Mouse (Mus musculus) heart, embryonic 12.5 days (tissue): ENCODE measurements around the gene Tpm4. TPM values are rescaled to one million over a fixed set of nuclear protein-coding genes. Genes with fewer than 3 reads are reported as not detected.

Experiments used
- ATAC-seq: fragments of 200-750 bp; cut with Nextera tagmentation; 2 replicates; pipeline ENCODE4 v1.8.0; 2017; ENCODE audit warnings: moderate TSS enrichment, moderate library complexity; ENCODE audit not compliant: insufficient number of reproducible peaks, low FRiP score
- H3K27ac ChIP-seq: fragments of 300-500 bp; sonication (generic); 2 replicates; pipeline ENCODE4 v1.5.1; 2016; ENCODE audit warnings: mild to moderate bottlenecking, moderate library complexity; ENCODE audit not compliant: poor library complexity, severe bottlenecking
- H3K27me3 ChIP-seq: fragments of 300-500 bp; sonication (generic); replicated peaks from 2 replicates; pipeline ENCODE4 v1.6.1; 2016; ENCODE audit warnings: mild to moderate bottlenecking, moderate library complexity
- H3K36me3 ChIP-seq: fragments of 300-500 bp; sonication (generic); 2 replicates; pipeline ENCODE4 v1.6.1; 2016; ENCODE audit warnings: mild to moderate bottlenecking, moderate library complexity
- H3K4me1 ChIP-seq: fragments of 300-500 bp; sonication (generic); replicated peaks from 2 replicates; pipeline ENCODE4 v1.6.1; 2016; ENCODE audit warnings: mild to moderate bottlenecking
- H3K4me2 ChIP-seq: fragments of 300-500 bp; sonication (generic); 2 replicates; pipeline ENCODE4 v1.6.1; 2016; ENCODE audit warnings: mild to moderate bottlenecking, moderate library complexity
- H3K4me3 ChIP-seq: fragments of 300-500 bp; sonication (generic); 2 replicates; pipeline ENCODE4 v1.5.1; 2016; ENCODE audit warnings: mild to moderate bottlenecking
- H3K9ac ChIP-seq: fragments of 300-500 bp; sonication (generic); 2 replicates; pipeline ENCODE4 v1.6.1; 2016; ENCODE audit warnings: mild to moderate bottlenecking, moderate library complexity
- H3K9me3 ChIP-seq: fragments of 300-500 bp; sonication (generic); replicated peaks from 2 replicates; pipeline ENCODE4 v1.6.1; 2016; ENCODE audit warnings: mild to moderate bottlenecking, moderate library complexity
- WGBS: fragments of 180-500 bp; shearing (Covaris S2); methylation state at CpG from one replicate; pipeline ENCODE4 v1.1.7; 2016; 5-methylcytosine and 5-hydroxymethylcytosine counted together
- polyA plus RNA-seq: library from polyadenylated mRNA; unstranded; fragments of >200 nt; fragmentation: Nextera tagmentation; extraction: Ambion mirVana; gene quantifications from 2 replicates; pipeline ENCODE4 v1.2.1, GENCODE M21; 2016

Tpm4 gene
- polyA plus RNA-seq, 1 experiment from 2014 or later: 399 TPM

DNA sequence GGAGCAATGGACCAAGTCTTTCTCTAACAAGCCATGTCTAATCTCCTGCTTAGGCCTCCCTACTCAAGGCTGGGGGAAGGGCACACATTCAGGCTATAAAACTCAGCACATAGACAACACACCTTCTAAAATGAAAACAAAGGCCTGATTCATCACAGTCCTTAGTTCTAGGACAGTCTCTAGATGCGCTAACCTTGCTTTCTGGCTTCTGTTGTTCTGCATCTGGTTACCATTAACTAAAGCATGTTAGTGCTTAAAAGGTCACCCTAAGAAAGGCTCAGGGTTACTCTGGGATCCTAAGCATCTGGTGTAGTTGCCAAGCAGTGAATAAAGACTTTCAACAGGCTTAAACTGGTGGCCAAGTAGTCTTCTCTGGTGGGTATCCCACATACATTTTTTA is 12.8 kb upstream of the Tpm4 start:
- no peaks in the 10 kb centered on the region for H3K27me3 ChIP-seq
- ATAC-seq: no peak
- 84% methylated on average over 1 of the region's 1 CpGs for WGBS
- H3K27ac ChIP-seq: no peak overlapping the region
- H3K9ac ChIP-seq: no peak overlapping the region
- H3K36me3 ChIP-seq: no peaks in the 10 kb centered on the region
- no peak overlapping the region for H3K4me3 ChIP-seq
- H3K4me1 ChIP-seq: no peaks in the 10 kb centered on the region
- H3K4me2 ChIP-seq: no peak overlapping the region
- peaks cover 6% of the 10 kb centered on the region; the same call in 1 of the 2 replicates for H3K9me3 ChIP-seq

- Histone ChIP-seq H3K4me2 (no peak overlapping the region), H3K36me3 (no peaks in the 10 kb centered on the region), H3K4me1 (peaks cover 2% of the 10 kb centered on the region), H3K9ac (no peak overlapping the region), H3K27ac (no peak overlapping the region), H3K9me3 (peaks cover 6% of the 10 kb centered on the region; the same call in 1 of the 2 replicates), H3K27me3 (no peaks in the 10 kb centered on the region), H3K4me3 (no peak overlapping the region)
- WGBS: 79% methylated on average over 1 of the region's 1 CpGs
- no peak for ATAC-seq
Measured at GRCm38 (mm10) chr8:72127834-72128233, 6.9 kb upstream of the Tpm4 start.

- H3K36me3 ChIP-seq: no peaks in the 10 kb centered on the region
- no peak overlapping the region for H3K4me3 ChIP-seq
- ATAC-seq: no peak
- peak overlapping the region; percentile 64; the same call in 1 of the 2 replicates for H3K27ac ChIP-seq
- no peak overlapping the region for H3K9ac ChIP-seq
- peaks cover 14% of the 10 kb centered on the region for H3K4me1 ChIP-seq
- H3K9me3 ChIP-seq: no peaks in the 10 kb centered on the region
- 71% methylated on average over 2 of the region's 2 CpGs for WGBS
- H3K4me2 ChIP-seq: no peak overlapping the region
- H3K27me3 ChIP-seq: no peaks in the 10 kb centered on the region
Measured at GRCm38 (mm10) chr8:72131251-72131650, 3.5 kb upstream of the Tpm4 start.

DNA sequence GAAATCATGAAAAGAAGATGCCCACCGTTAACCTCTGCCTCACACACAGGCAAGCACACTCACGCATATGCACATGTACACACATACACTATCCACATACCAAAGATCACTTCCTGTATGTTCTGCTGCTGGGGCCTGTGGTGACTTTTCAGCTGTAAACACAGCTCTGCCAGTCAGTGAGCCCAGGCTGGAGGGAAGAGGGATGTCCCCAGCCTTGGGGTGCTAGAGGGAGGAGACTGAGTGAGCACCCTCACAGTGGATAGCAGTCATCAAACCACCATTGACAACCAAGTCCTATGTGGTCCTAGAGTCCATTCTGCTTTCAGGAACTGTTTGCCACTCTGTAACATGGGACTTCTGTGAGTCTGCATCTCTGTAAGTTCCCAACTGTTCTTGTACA is 2.9 kb upstream of the Tpm4 start:
- Histone ChIP-seq H3K9ac (no peak overlapping the region), H3K4me2 (no peak overlapping the region), H3K27me3 (no peaks in the 10 kb centered on the region), H3K4me3 (no peak overlapping the region), H3K9me3 (no peaks in the 10 kb centered on the region), H3K36me3 (no peaks in the 10 kb centered on the region), H3K27ac (peak overlapping the region; percentile 64; the same call in 1 of the 2 replicates), H3K4me1 (peaks cover 15% of the 10 kb centered on the region)
- ATAC-seq: no peak
- 83% methylated on average over 2 of the region's 2 CpGs for WGBS

GRCm38 (mm10) chr8:72132417-72132816 is 2.4 kb upstream of the Tpm4 start:
- no peak overlapping the region for H3K9ac ChIP-seq
- 75% methylated on average over 1 of the region's 1 CpGs for WGBS
- H3K4me1 ChIP-seq: peaks cover 18% of the 10 kb centered on the region
- H3K9me3 ChIP-seq: no peaks in the 10 kb centered on the region
- no peaks in the 10 kb centered on the region for H3K27me3 ChIP-seq
- no peak overlapping the region for H3K4me2 ChIP-seq
- ATAC-seq: no peak
- no peaks in the 10 kb centered on the region for H3K36me3 ChIP-seq
- H3K27ac ChIP-seq: no peak overlapping the region
- H3K4me3 ChIP-seq: no peak overlapping the region

DNA sequence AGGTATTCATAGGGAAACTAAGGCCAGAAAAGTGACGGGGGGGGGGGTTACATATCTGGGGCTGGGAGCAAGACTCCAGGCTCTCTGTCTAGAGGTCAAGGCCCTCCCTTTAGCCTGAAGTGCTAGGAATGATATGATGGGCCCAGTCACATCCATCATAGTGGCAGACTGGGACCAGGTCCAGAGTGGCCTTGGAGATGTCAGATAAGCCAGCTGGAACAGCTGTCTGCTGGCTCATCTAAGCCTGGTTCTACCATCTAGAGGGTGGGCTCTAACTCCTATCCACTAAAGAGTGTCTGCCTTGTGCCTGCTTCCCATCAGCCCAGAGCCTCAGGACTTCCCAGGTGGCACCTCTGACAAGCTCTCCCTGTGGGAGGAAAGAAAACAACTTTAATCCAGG is 1.9 kb upstream of the Tpm4 start:
- ATAC-seq: no peak
- H3K4me2 ChIP-seq: no peak overlapping the region
- H3K4me1 ChIP-seq: peaks cover 23% of the 10 kb centered on the region
- no peaks in the 10 kb centered on the region for H3K27me3 ChIP-seq
- H3K4me3 ChIP-seq: no peak overlapping the region
- WGBS: 50% methylated on average over 1 of the region's 1 CpGs
- H3K9me3 ChIP-seq: no peaks in the 10 kb centered on the region
- no peak overlapping the region for H3K9ac ChIP-seq
- 0 out of 2 replicates have a peak, but pooled peaks cover 2% of the 10 kb centered on the region for H3K36me3 ChIP-seq
- H3K27ac ChIP-seq: peak overlapping the region; percentile 45

DNA sequence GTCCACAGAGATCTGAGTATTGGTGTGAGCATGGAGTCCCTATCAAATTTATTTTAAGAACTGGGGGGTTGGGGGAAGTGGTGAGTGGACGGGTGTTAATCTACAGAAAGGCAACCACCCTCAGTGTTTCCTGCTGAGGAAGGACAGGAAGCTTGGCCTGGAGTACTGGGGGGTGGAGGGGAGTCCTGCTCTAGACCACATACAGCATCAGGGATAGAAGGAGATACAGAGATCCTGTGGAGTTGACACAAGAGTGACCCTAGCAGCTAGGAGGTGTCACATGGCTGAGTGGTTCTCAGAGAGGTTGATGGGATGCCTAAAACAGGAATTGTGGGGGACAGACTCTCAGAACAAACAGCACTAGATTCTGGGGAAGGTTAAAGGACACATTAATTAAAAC is 1.3 kb upstream of the Tpm4 start:
- Histone ChIP-seq H3K9me3 (no peaks in the 10 kb centered on the region), H3K4me2 (no peak overlapping the region), H3K27ac (peak overlapping the region; percentile 45), H3K4me3 (no peak overlapping the region), H3K36me3 (peaks cover 8% of the 10 kb centered on the region), H3K4me1 (peaks cover 27% of the 10 kb centered on the region), H3K27me3 (no peaks in the 10 kb centered on the region), H3K9ac (no peak overlapping the region)
- ATAC-seq: peak; percentile 20; the same call in 1 of the 2 replicates
- WGBS: 3% methylated on average over 1 of the region's 1 CpGs

DNA sequence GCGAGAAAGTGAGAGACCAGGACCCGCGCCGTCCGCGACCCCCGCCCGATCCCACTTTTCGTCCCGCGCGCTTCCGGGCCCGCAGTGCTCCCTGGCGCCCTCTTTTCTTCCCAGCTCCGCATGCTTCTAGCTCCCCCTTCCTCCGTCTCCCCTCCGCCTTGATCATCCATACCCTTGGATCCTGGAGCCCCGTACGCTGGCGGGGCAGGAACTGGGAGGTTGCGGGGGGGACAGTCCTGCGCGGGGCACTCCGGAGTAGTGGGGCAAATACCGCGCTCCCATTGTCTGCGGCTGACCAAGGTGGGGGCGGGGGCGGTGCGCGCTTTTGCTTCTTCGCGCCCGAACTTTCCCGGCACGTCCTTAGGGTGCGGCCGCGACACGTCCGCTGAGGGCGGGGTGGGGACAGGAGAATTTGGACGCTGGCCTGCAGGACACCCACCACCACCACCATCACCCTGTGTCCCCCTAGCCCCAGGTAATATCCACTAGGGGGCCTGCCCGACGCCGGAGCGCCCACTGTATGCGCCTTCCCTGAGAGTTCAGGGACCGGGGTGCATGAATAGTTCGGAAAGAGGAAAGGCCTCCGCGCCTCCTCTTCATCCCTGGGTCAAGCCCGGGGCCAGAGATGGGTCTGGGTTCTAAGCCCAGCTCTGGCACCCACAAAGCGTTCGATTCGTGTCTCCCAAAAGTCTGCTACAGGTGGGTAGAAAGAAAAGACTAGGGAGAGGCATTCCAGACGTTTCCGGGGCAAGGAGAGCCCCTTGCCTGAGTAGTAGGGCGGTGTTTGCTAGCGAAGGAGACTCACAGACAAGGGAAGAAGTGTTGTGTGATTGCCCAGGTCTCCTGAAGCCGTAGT is 899 bp downstream of the Tpm4 start:
- no peaks in the 10 kb centered on the region for H3K27me3 ChIP-seq
- H3K27ac ChIP-seq: peak overlapping the region; percentile 99
- H3K4me2 ChIP-seq: peak overlapping the region; percentile 85
- H3K9me3 ChIP-seq: no peaks in the 10 kb centered on the region
- peak overlapping the region; percentile 91 for H3K4me3 ChIP-seq
- WGBS: under 1% methylated on average over 62 of the region's 62 CpGs
- H3K36me3 ChIP-seq: peaks cover 30% of the 10 kb centered on the region
- peak overlapping the region; percentile 97 for H3K9ac ChIP-seq
- peaks cover 33% of the 10 kb centered on the region for H3K4me1 ChIP-seq
- peak; percentile 74 for ATAC-seq

DNA sequence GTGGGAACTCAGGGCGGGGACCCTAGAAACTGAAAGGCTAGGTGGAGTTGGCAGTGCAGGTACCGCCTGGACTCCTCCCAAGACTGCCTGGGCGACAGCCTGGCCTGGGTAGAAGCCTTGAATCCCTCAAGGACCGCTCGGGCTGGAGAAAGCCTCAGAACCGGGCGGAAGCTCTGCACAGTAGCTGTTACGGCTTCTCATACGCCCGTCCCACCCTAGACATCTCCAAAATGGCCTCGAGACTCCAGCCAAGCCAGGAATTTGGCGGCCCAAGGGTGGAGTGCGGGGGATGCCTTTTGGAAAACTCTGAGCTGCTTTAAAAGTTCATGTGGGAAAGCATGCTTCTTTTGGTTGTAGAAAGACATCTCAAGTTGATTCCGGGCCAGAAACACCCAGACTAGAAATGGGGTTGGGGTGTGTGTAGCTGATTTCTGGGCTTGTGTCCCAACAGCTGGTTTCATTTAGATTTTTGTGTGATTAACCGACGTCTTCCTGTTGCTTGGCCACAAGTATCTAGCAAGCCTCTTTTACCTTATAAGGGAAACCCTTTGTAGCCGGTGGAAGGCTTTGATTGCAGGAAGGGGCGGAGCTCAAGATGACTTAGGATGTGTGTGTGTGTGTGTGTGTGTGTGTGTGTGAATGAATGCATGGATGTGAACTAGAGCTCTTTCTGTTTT is 1.7 kb downstream of the Tpm4 start:
- no peaks in the 10 kb centered on the region for H3K27me3 ChIP-seq
- peak overlapping the region; percentile 85 for H3K4me2 ChIP-seq
- peaks cover 36% of the 10 kb centered on the region for H3K4me1 ChIP-seq
- no peaks in the 10 kb centered on the region for H3K9me3 ChIP-seq
- WGBS: under 1% methylated on average over 18 of the region's 18 CpGs
- H3K36me3 ChIP-seq: peaks cover 37% of the 10 kb centered on the region
- peak overlapping the region; percentile 91 for H3K4me3 ChIP-seq
- ATAC-seq: peak; percentile 60
- H3K27ac ChIP-seq: peak overlapping the region; percentile 99
- H3K9ac ChIP-seq: peak overlapping the region; percentile 97

DNA sequence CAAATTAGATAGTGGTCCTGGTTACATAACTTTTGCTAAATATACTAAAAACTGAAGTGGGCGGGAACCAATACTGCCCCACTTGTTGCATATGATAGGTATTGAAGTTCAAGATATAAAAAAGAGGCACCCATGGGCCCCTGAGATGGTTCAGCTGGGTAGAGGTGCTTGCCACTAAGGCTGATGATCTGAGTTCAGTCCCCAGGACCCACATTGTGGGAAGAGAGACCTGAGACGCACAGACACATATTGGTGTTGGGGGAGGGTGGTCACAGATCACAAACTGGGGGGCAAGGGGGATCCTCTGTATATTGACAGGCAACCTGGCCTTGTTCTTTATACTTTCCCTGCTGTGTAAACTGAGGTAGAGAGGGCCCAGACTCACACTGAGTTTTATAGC is 2.7 kb downstream of the Tpm4 start:
- peaks cover 39% of the 10 kb centered on the region for H3K4me1 ChIP-seq
- H3K9ac ChIP-seq: peak overlapping the region; percentile 29; the same call in 1 of the 2 replicates
- H3K27ac ChIP-seq: no peak overlapping the region
- no peaks in the 10 kb centered on the region for H3K27me3 ChIP-seq
- no peak for ATAC-seq
- H3K4me2 ChIP-seq: peak overlapping the region; percentile 85
- H3K9me3 ChIP-seq: no peaks in the 10 kb centered on the region
- H3K4me3 ChIP-seq: peak overlapping the region; percentile 91
- 76% methylated on average over 2 of the region's 2 CpGs for WGBS
- peaks cover 47% of the 10 kb centered on the region for H3K36me3 ChIP-seq

- no peak overlapping the region for H3K27ac ChIP-seq
- H3K4me3 ChIP-seq: no peak overlapping the region
- ATAC-seq: no peak
- WGBS: 95% methylated on average over 5 of the region's 5 CpGs
- no peaks in the 10 kb centered on the region for H3K9me3 ChIP-seq
- H3K4me2 ChIP-seq: no peak overlapping the region
- peaks cover 57% of the 10 kb centered on the region for H3K36me3 ChIP-seq
- peaks cover 31% of the 10 kb centered on the region for H3K4me1 ChIP-seq
- H3K27me3 ChIP-seq: no peaks in the 10 kb centered on the region
- no peak overlapping the region for H3K9ac ChIP-seq
Measured at GRCm38 (mm10) chr8:72138456-72138855, 3.7 kb downstream of the Tpm4 start.
